In the genomic region with DNA sequence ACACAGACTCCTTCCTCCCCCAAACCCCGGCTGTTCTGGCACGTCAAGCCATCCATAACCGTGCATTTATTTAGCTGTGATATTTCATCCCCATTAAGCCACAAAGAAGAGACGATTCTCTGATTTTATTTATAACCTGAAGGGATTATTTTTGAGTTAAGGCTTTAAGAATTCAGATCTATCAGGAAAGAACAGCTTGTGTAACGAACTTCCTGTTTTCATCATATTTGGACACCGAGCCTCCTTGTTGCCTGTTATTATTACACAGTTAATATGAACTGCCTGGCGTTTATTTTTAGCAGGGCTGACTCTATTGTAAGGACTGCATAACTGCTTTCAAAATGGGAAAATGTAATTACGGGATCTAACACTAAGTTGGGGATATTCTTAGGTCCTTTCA, we compare ENCODE assay signal across 14 mouse cellular contexts.
DNase-seq lines count a peak whose midpoint lies in the region; ATAC-seq lines count a peak whose summit lies in the region.
"Had no signal": no experiment of that assay in that cellular context is flagged by ENCODE, and none has a peak within 500 bp of the region (broad histone marks: within the 10 kb centered on the region; RNA-seq: fewer than 3 reads in every experiment).

No protein-coding gene starts in this region.

- H3K27ac ChIP-seq in hindbrain, embryonic 16.5 days (ENCODE audit: low read depth, low read length): peak overlapping the region; percentile 56; the same call in 1 of the 2 replicates
- no peak overlapping the region for H3K27ac ChIP-seq in hindbrain, embryonic 13.5 days
- 0 out of 2 replicates have a peak overlapping the region, but pooled peaks have one; percentile 49 for H3K27ac ChIP-seq in lung, embryonic 16.5 days (ENCODE audit: low read length)
- H3K27ac ChIP-seq in brown adipose tissue, adult 24 weeks (replicated peaks; ENCODE audit: low read depth, low read length): peak overlapping the region; percentile 96
- H3K27ac ChIP-seq: forebrain, embryonic 12.5 days; limb, embryonic 15.5 days; neural tube, embryonic 13.5 days had no signal

- H3K4me3 ChIP-seq in hindbrain, embryonic 16.5 days (ENCODE audit: low read length): no peak overlapping the region
- no peak overlapping the region for H3K4me3 ChIP-seq in hindbrain, embryonic 13.5 days
- no peak overlapping the region for H3K4me3 ChIP-seq in lung, embryonic 16.5 days (ENCODE audit: low read length)
- H3K4me3 ChIP-seq in brown adipose tissue, adult 24 weeks (ENCODE audit: insufficient read depth, low read depth, low read length): peak overlapping the region; percentile 28; the same call in 1 of the 2 replicates
- H3K4me3 ChIP-seq: forebrain, embryonic 12.5 days; limb, embryonic 15.5 days; neural tube, embryonic 13.5 days had no signal

- 53% methylated on average over 8 of the region's 8 CpGs for WGBS in hindbrain, embryonic 16.5 days
- WGBS in hindbrain, embryonic 13.5 days: 65% methylated on average over 8 of the region's 8 CpGs
- WGBS in lung, embryonic 16.5 days: 44% methylated on average over 8 of the region's 8 CpGs

- H3K9ac ChIP-seq in hindbrain, embryonic 16.5 days (ENCODE audit: low read depth, low read length): no peak overlapping the region
- no peak overlapping the region for H3K9ac ChIP-seq in hindbrain, embryonic 13.5 days
- no peak overlapping the region for H3K9ac ChIP-seq in lung, embryonic 16.5 days (ENCODE audit: low read length)
- H3K9ac ChIP-seq: forebrain, embryonic 12.5 days; limb, embryonic 15.5 days; neural tube, embryonic 13.5 days had no signal

- peaks cover 6% of the 10 kb centered on the region; the same call in 1 of the 2 replicates for H3K4me1 ChIP-seq in hindbrain, embryonic 16.5 days (ENCODE audit: control insufficient read depth, insufficient read depth, low read depth, low read length)
- H3K4me1 ChIP-seq in hindbrain, embryonic 13.5 days (replicated peaks): peaks cover 8% of the 10 kb centered on the region; the same call in 1 of the 2 replicates
- peaks cover 3% of the 10 kb centered on the region for H3K4me1 ChIP-seq in lung, embryonic 16.5 days (replicated peaks; ENCODE audit: control insufficient read depth, insufficient read depth, low read length)
- peaks cover 11% of the 10 kb centered on the region; the same call in 1 of the 2 replicates for H3K4me1 ChIP-seq in brown adipose tissue, adult 24 weeks (ENCODE audit: control insufficient read depth, insufficient read depth, insufficient read length, low read length)

- no peaks in the 10 kb centered on the region for H3K9me3 ChIP-seq in hindbrain, embryonic 16.5 days (ENCODE audit: control insufficient read depth, low read length)
- H3K9me3 ChIP-seq in hindbrain, embryonic 13.5 days: no peaks in the 10 kb centered on the region
- H3K9me3 ChIP-seq in lung, embryonic 16.5 days (ENCODE audit: control insufficient read depth, low read length): no peaks in the 10 kb centered on the region
- H3K9me3 ChIP-seq: forebrain, embryonic 12.5 days; limb, embryonic 15.5 days; neural tube, embryonic 13.5 days had no signal

- no peak for DNase-seq in lung, postnatal 4 days
- peak; percentile 13 to 16 for DNase-seq in heart, postnatal 10 days
- no peak for DNase-seq in cerebellum, adult 11 months
- no peak for DNase-seq in urinary bladder, postnatal 14 days (ENCODE audit: low spot score)
- DNase-seq: layer of hippocampus, postnatal 36 days; thymus, postnatal 14 days had no signal

- H3K4me2 ChIP-seq in hindbrain, embryonic 16.5 days (ENCODE audit: low read length): peak overlapping the region; percentile 33; the same call in 1 of the 2 replicates
- no peak overlapping the region for H3K4me2 ChIP-seq in hindbrain, embryonic 13.5 days
- H3K4me2 ChIP-seq in lung, embryonic 16.5 days (ENCODE audit: low read depth, low read length): 0 out of 2 replicates have a peak overlapping the region, but pooled peaks have one; percentile 3
- H3K4me2 ChIP-seq: forebrain, embryonic 12.5 days; limb, embryonic 15.5 days; neural tube, embryonic 13.5 days had no signal

- intact Hi-C loops in heart, postnatal 10 days (cut with DNase I): loop anchor here (2.0 kb wide), 1 partner anchor 94 kb away; no protein-coding TSS in a partner anchor

- H3K36me3 ChIP-seq in hindbrain, embryonic 16.5 days (ENCODE audit: control insufficient read depth, insufficient read depth, low read length): no peaks in the 10 kb centered on the region
- no peaks in the 10 kb centered on the region for H3K36me3 ChIP-seq in hindbrain, embryonic 13.5 days
- no peaks in the 10 kb centered on the region for H3K36me3 ChIP-seq in lung, embryonic 16.5 days (ENCODE audit: control insufficient read depth, insufficient read depth, low read length)
- H3K36me3 ChIP-seq: forebrain, embryonic 12.5 days; limb, embryonic 15.5 days; neural tube, embryonic 13.5 days had no signal

- no peak for ATAC-seq in hindbrain, embryonic 16.5 days
- no peak for ATAC-seq in hindbrain, embryonic 13.5 days (ENCODE audit: low FRiP score)
- no peak for ATAC-seq in lung, embryonic 16.5 days (ENCODE audit: low read depth)
- ATAC-seq: intestine, embryonic 16.5 days had no signal

- H3K27me3 ChIP-seq in hindbrain, embryonic 16.5 days (replicated peaks; ENCODE audit: control insufficient read depth, insufficient read depth, low read length): no peaks in the 10 kb centered on the region
- H3K27me3 ChIP-seq in hindbrain, embryonic 13.5 days: no peaks in the 10 kb centered on the region
- no peaks in the 10 kb centered on the region for H3K27me3 ChIP-seq in lung, embryonic 16.5 days (ENCODE audit: control insufficient read depth, insufficient read depth, low read depth, low read length)
- H3K27me3 ChIP-seq: forebrain, embryonic 12.5 days; limb, embryonic 15.5 days; neural tube, embryonic 13.5 days had no signal

Comparison
In these comparisons a context has a peak if more than half of its experiments do, and no peak if none do; other contexts are left out.
1. DNase-seq: peak in heart, postnatal 10 days (2 of 2); none in lung, postnatal 4 days (0 of 2), cerebellum, adult 11 months (single experiment) and urinary bladder, postnatal 14 days (single experiment).